Mouse (Mus musculus) heart, postnatal 0 days (tissue): ENCODE measurements at regions not wholly inside any gene's neighbourhood (a gene's known extent, or its start where the extent isn't known, plus 50 kb on each side); places are given as distances from the start of the nearest gene placed in this dataset.

ENCODE experiments used
- CTCF ChIP-seq: IDR thresholded peaks from 2 replicates; pipeline ENCODE4 v1.5.1; 2016; ENCODE audit warnings: antibody characterized with exemption, control low read depth, low read depth
- EP300 ChIP-seq: IDR thresholded peaks from 2 replicates; pipeline ENCODE4 v1.6.1; 2016; ENCODE audit warnings: antibody characterized with exemption, low read depth

- no peak for TF ChIP-seq CTCF
- TF ChIP-seq EP300 = no peak
These were observed 79.1 kb upstream of the Gnai1 start for GRCm38 (mm10) chr5:18439281-18439680.
